Mouse (Mus musculus): ENCODE results near the gene Cidec. TPM values are rescaled to one million over a fixed set of nuclear protein-coding genes. Genes with fewer than 3 reads are reported as not detected.

Gene Cidec
- total and polyA plus RNA-seq, 2 experiments = 0.92 to 1.5 TPM

GRCm38 (mm10) chr6:113404649-113405448 is 30.7 kb downstream of the Cidec start:
- no peak overlapping the region for H3K27ac ChIP-seq (replicated peaks; ENCODE audit: insufficient read depth, low read depth, low read length)
- H3K36me3 ChIP-seq (ENCODE audit: control insufficient read depth, insufficient read depth, low read length) = no peaks in the 10 kb centered on the region
- WGBS = 74% methylated on average over 12 of the region's 12 CpGs
- H3K79me2 ChIP-seq (ENCODE audit: control insufficient read depth, insufficient read depth, low read length) = no peaks in the 10 kb centered on the region
- no peaks in the 10 kb centered on the region for H3K4me1 ChIP-seq (ENCODE audit: control insufficient read depth, insufficient read depth, low read length)
- H3K27me3 ChIP-seq (ENCODE audit: control insufficient read depth, insufficient read depth, low read length) = no peaks in the 10 kb centered on the region
- H3K9ac ChIP-seq (ENCODE audit: low read depth, low read length) = no peak overlapping the region
- TF ChIP-seq CTCF (IDR thresholded peaks at IDR 0.05; ENCODE audit: low read depth, low read length) = no peak
- no peak for TF ChIP-seq POLR2A (IDR thresholded peaks at IDR 0.05; ENCODE audit: extremely low read depth, insufficient read depth, low read length)
- no peak overlapping the region for H3K4me3 ChIP-seq (ENCODE audit: insufficient read depth, low read depth, low read length)
- no peak for DNase-seq (ENCODE audit: extremely low read depth, low read depth, low spot score)

GRCm38 (mm10) chr6:113402094-113402493 is 33.5 kb downstream of the Cidec start:
- no peaks in the 10 kb centered on the region for H3K4me1 ChIP-seq (ENCODE audit: control insufficient read depth, insufficient read depth, low read length)
- no peak for DNase-seq (ENCODE audit: extremely low read depth, low read depth, low spot score)
- TF ChIP-seq CTCF (IDR thresholded peaks at IDR 0.05; ENCODE audit: low read depth, low read length) (no peak), POLR2A (IDR thresholded peaks at IDR 0.05; ENCODE audit: extremely low read depth, insufficient read depth, low read length) (no peak)
- H3K4me3 ChIP-seq (ENCODE audit: insufficient read depth, low read depth, low read length) = no peak overlapping the region
- 92% methylated on average over 13 of the region's 13 CpGs for WGBS
- no peaks in the 10 kb centered on the region for H3K79me2 ChIP-seq (ENCODE audit: control insufficient read depth, insufficient read depth, low read length)
- H3K9ac ChIP-seq (ENCODE audit: low read depth, low read length) = no peak overlapping the region
- no peaks in the 10 kb centered on the region for H3K36me3 ChIP-seq (ENCODE audit: control insufficient read depth, insufficient read depth, low read length)
- no peaks in the 10 kb centered on the region for H3K27me3 ChIP-seq (ENCODE audit: control insufficient read depth, insufficient read depth, low read length)
- no peak overlapping the region for H3K27ac ChIP-seq (replicated peaks; ENCODE audit: insufficient read depth, low read depth, low read length)

- Histone ChIP-seq H3K79me2 (ENCODE audit: control insufficient read depth, insufficient read depth, low read length) (no peaks in the 10 kb centered on the region), H3K9ac (ENCODE audit: low read depth, low read length) (no peak overlapping the region), H3K4me1 (ENCODE audit: control insufficient read depth, insufficient read depth, low read length) (peaks cover 6% of the 10 kb centered on the region), H3K27ac (replicated peaks; ENCODE audit: insufficient read depth, low read depth, low read length) (no peak overlapping the region), H3K27me3 (ENCODE audit: control insufficient read depth, insufficient read depth, low read length) (no peaks in the 10 kb centered on the region), H3K36me3 (ENCODE audit: control insufficient read depth, insufficient read depth, low read length) (no peaks in the 10 kb centered on the region), H3K4me3 (ENCODE audit: insufficient read depth, low read depth, low read length) (no peak overlapping the region)
- WGBS = 84% methylated on average over 10 of the region's 10 CpGs
- no peak for DNase-seq (ENCODE audit: extremely low read depth, low read depth, low spot score)
- TF ChIP-seq POLR2A (IDR thresholded peaks at IDR 0.05; ENCODE audit: extremely low read depth, insufficient read depth, low read length) (no peak), CTCF (IDR thresholded peaks at IDR 0.05; ENCODE audit: low read depth, low read length) (no peak)
Measured at GRCm38 (mm10) chr6:113396270-113397030, 39.1 kb downstream of the Cidec start.

GRCm38 (mm10) chr6:113395501-113395900 is 40.1 kb downstream of the Cidec start:
- DNase-seq (ENCODE audit: extremely low read depth, low read depth, low spot score) = no peak
- no peaks in the 10 kb centered on the region for H3K27me3 ChIP-seq (ENCODE audit: control insufficient read depth, insufficient read depth, low read length)
- peaks cover 11% of the 10 kb centered on the region for H3K4me1 ChIP-seq (ENCODE audit: control insufficient read depth, insufficient read depth, low read length)
- no peak overlapping the region for H3K9ac ChIP-seq (ENCODE audit: low read depth, low read length)
- H3K36me3 ChIP-seq (ENCODE audit: control insufficient read depth, insufficient read depth, low read length) = no peaks in the 10 kb centered on the region; the same call in 1 of the 2 replicates
- no peak overlapping the region for H3K27ac ChIP-seq (replicated peaks; ENCODE audit: insufficient read depth, low read depth, low read length)
- no peaks in the 10 kb centered on the region for H3K79me2 ChIP-seq (ENCODE audit: control insufficient read depth, insufficient read depth, low read length)
- H3K4me3 ChIP-seq (ENCODE audit: insufficient read depth, low read depth, low read length) = no peak overlapping the region
- WGBS = 96% methylated on average over 6 of the region's 6 CpGs
- TF ChIP-seq CTCF (IDR thresholded peaks at IDR 0.05; ENCODE audit: low read depth, low read length) (no peak), POLR2A (IDR thresholded peaks at IDR 0.05; ENCODE audit: extremely low read depth, insufficient read depth, low read length) (no peak)

- WGBS = 96% methylated on average over 11 of the region's 11 CpGs
- Histone ChIP-seq H3K36me3 (ENCODE audit: control insufficient read depth, insufficient read depth, low read length) (peaks cover 5% of the 10 kb centered on the region), H3K79me2 (ENCODE audit: control insufficient read depth, insufficient read depth, low read length) (no peaks in the 10 kb centered on the region), H3K27ac (replicated peaks; ENCODE audit: insufficient read depth, low read depth, low read length) (no peak overlapping the region), H3K9ac (ENCODE audit: low read depth, low read length) (no peak overlapping the region), H3K4me1 (ENCODE audit: control insufficient read depth, insufficient read depth, low read length) (peaks cover 17% of the 10 kb centered on the region), H3K27me3 (ENCODE audit: control insufficient read depth, insufficient read depth, low read length) (no peaks in the 10 kb centered on the region), H3K4me3 (ENCODE audit: insufficient read depth, low read depth, low read length) (no peak overlapping the region)
- no peak for TF ChIP-seq POLR2A (IDR thresholded peaks at IDR 0.05; ENCODE audit: extremely low read depth, insufficient read depth, low read length)
- TF ChIP-seq CTCF (IDR thresholded peaks at IDR 0.05; ENCODE audit: low read depth, low read length) = no peak
- no peak for DNase-seq (ENCODE audit: extremely low read depth, low read depth, low spot score)
Measured at GRCm38 (mm10) chr6:113394811-113395210, 40.7 kb downstream of the Cidec start.
